20 mouse cellular contexts compared by ENCODE assay signal in the genomic region with DNA sequence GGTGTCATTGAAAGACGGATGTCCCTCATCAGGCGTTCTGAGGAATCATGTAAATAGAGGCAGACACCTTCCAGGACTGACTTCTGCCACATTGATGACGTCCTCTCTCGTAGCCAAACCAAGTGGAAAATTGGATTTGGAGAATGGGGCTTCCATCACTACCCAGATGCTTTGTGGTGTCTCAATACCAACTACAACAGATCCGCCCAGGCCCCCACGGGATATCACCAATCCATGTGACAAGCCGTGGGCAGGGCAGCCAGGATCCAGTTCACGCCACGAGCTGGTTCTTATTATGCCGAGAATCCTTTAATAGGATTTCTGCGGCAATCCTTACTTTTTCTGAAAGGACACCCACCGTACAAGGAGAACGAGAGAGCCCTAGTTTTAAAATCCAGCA. TPM values are rescaled to one million over a fixed set of nuclear protein-coding genes. Genes with fewer than 3 reads are reported as not detected.
A peak's percentile ranks its signal among the peaks of the same experiment; 100 is the strongest.
DNase-seq lines count a peak whose midpoint lies in the region; ATAC-seq lines count a peak whose summit lies in the region.
"Had no signal": no experiment of that assay in that cellular context is flagged by ENCODE, and none has a peak within 500 bp of the region (broad histone marks: within the 10 kb centered on the region; RNA-seq: fewer than 3 reads in every experiment).

No protein-coding gene starts in this region.

- no peak overlapping the region for H3K4me3 ChIP-seq in midbrain, embryonic 11.5 days (ENCODE audit: low read depth, low read length)
- H3K4me3 ChIP-seq in midbrain, embryonic 10.5 days = no peak overlapping the region
- H3K4me3 ChIP-seq in hindbrain, embryonic 13.5 days = no peak overlapping the region
- H3K4me3 ChIP-seq in midbrain, embryonic 14.5 days (replicated peaks; ENCODE audit: low read depth, low read length) = 0 out of 2 replicates have a peak overlapping the region, but pooled peaks have one; percentile 2
- H3K4me3 ChIP-seq: embryonic facial prominence, embryonic 13.5 days; gastrocnemius, adult 2 months had no signal

- no peak overlapping the region for H3K9ac ChIP-seq in midbrain, embryonic 11.5 days (ENCODE audit: low read length)
- H3K9ac ChIP-seq in hindbrain, embryonic 13.5 days = no peak overlapping the region
- H3K9ac ChIP-seq in midbrain, embryonic 14.5 days (replicated peaks; ENCODE audit: low read length) = 0 out of 2 replicates have a peak overlapping the region, but pooled peaks have one; percentile 23
- H3K9ac ChIP-seq: embryonic facial prominence, embryonic 13.5 days had no signal

- no peaks in the 10 kb centered on the region for H3K9me3 ChIP-seq in midbrain, embryonic 11.5 days (ENCODE audit: control insufficient read depth, low read length)
- H3K9me3 ChIP-seq in midbrain, embryonic 10.5 days (replicated peaks) = no peaks in the 10 kb centered on the region
- no peaks in the 10 kb centered on the region for H3K9me3 ChIP-seq in hindbrain, embryonic 13.5 days
- no peaks in the 10 kb centered on the region for H3K9me3 ChIP-seq in midbrain, embryonic 14.5 days (ENCODE audit: control insufficient read depth, low read length)
- H3K9me3 ChIP-seq: embryonic facial prominence, embryonic 13.5 days had no signal

- H3K4me2 ChIP-seq in midbrain, embryonic 11.5 days = 0 out of 2 replicates have a peak overlapping the region, but pooled peaks have one; percentile 6
- H3K4me2 ChIP-seq in hindbrain, embryonic 13.5 days = no peak overlapping the region
- H3K4me2 ChIP-seq in midbrain, embryonic 14.5 days (ENCODE audit: low read length) = peak overlapping the region; percentile 41
- H3K4me2 ChIP-seq: embryonic facial prominence, embryonic 13.5 days had no signal

- H3K4me1 ChIP-seq in midbrain, embryonic 11.5 days (ENCODE audit: control insufficient read depth, insufficient read depth, low read length) = peaks cover 10% of the 10 kb centered on the region; the same call in 1 of the 2 replicates
- peaks cover 19% of the 10 kb centered on the region for H3K4me1 ChIP-seq in midbrain, embryonic 10.5 days
- H3K4me1 ChIP-seq in hindbrain, embryonic 13.5 days (replicated peaks) = peaks cover 34% of the 10 kb centered on the region
- peaks cover 23% of the 10 kb centered on the region for H3K4me1 ChIP-seq in midbrain, embryonic 14.5 days (ENCODE audit: control insufficient read depth, insufficient read depth, low read length)

- H3K27ac ChIP-seq in midbrain, embryonic 11.5 days (ENCODE audit: low read depth, low read length) = no peak overlapping the region
- H3K27ac ChIP-seq in midbrain, embryonic 10.5 days (replicated peaks) = no peak overlapping the region
- peak overlapping the region; percentile 79 for H3K27ac ChIP-seq in hindbrain, embryonic 13.5 days
- 0 out of 2 replicates have a peak overlapping the region, but pooled peaks have one; percentile 37 for H3K27ac ChIP-seq in midbrain, embryonic 14.5 days (replicated peaks; ENCODE audit: low read depth, low read length)
- H3K27ac ChIP-seq: embryonic facial prominence, embryonic 13.5 days; gastrocnemius, adult 2 months had no signal

- no peaks in the 10 kb centered on the region for H3K36me3 ChIP-seq in midbrain, embryonic 11.5 days (ENCODE audit: control insufficient read depth, insufficient read depth, low read length)
- no peaks in the 10 kb centered on the region for H3K36me3 ChIP-seq in midbrain, embryonic 10.5 days
- H3K36me3 ChIP-seq in hindbrain, embryonic 13.5 days = no peaks in the 10 kb centered on the region
- H3K36me3 ChIP-seq in midbrain, embryonic 14.5 days (ENCODE audit: control insufficient read depth, insufficient read depth, low read length) = no peaks in the 10 kb centered on the region
- H3K36me3 ChIP-seq: embryonic facial prominence, embryonic 13.5 days had no signal

- no peaks in the 10 kb centered on the region for H3K27me3 ChIP-seq in midbrain, embryonic 11.5 days (ENCODE audit: control insufficient read depth, insufficient read depth, low read length)
- H3K27me3 ChIP-seq in midbrain, embryonic 10.5 days (ENCODE audit: low read depth, poor library complexity, severe bottlenecking) = peaks cover 27% of the 10 kb centered on the region
- no peaks in the 10 kb centered on the region for H3K27me3 ChIP-seq in hindbrain, embryonic 13.5 days
- H3K27me3 ChIP-seq in midbrain, embryonic 14.5 days (ENCODE audit: control insufficient read depth, insufficient read depth, low read length) = no peaks in the 10 kb centered on the region
- H3K27me3 ChIP-seq: embryonic facial prominence, embryonic 13.5 days had no signal

- WGBS in midbrain, embryonic 11.5 days = 29% methylated on average over 13 of the region's 13 CpGs
- WGBS in midbrain, embryonic 10.5 days = 48% methylated on average over 13 of the region's 13 CpGs
- WGBS in hindbrain, embryonic 13.5 days = 53% methylated on average over 13 of the region's 13 CpGs
- 17% methylated on average over 13 of the region's 13 CpGs for WGBS in midbrain, embryonic 14.5 days

- no peak for DNase-seq in midbrain, embryonic 11.5 days (ENCODE audit: low spot score, missing footprints)
- DNase-seq in midbrain, embryonic 10.5 days (ENCODE audit: low spot score) = no peak
- DNase-seq in midbrain, embryonic 14.5 days = peak; percentile 72
- peak; percentile 59 for DNase-seq in retina, postnatal 1 day
- no peak for DNase-seq in heart, adult 11 months
- DNase-seq in cerebellum, postnatal 4 days (ENCODE audit: low spot score in 2 of 2) = no peak
- no peak for DNase-seq in gastrocnemius, postnatal 25 days
- DNase-seq: cerebellum, adult 11 months; gastrocnemius, adult 2 months; kidney, adult 9 months; lung, adult 18-20 months had no signal

- 0 out of 2 replicates have a peak, but pooled peaks have one; percentile 49 for ATAC-seq in midbrain, embryonic 11.5 days (ENCODE audit: low FRiP score)
- 0 out of 2 replicates have a peak, but pooled peaks have one; percentile 33 for ATAC-seq in hindbrain, embryonic 13.5 days (ENCODE audit: low FRiP score)
- peak; percentile 24; the same call in 1 of the 2 replicates for ATAC-seq in midbrain, embryonic 14.5 days (ENCODE audit: low FRiP score, low TSS enrichment)

RNA-seq across cellular contexts. Expression of a gene that starts 30.9 kb away (rescaled TPM):
- 0.07 TPM in 1 of 2 replicates, not detected in the other for polyA plus RNA-seq in midbrain, embryonic 11.5 days (2014; fragmentation: Nextera tagmentation; extraction: Ambion mirVana)
- polyA plus RNA-seq in midbrain, embryonic 10.5 days (2016; fragmentation: Nextera tagmentation; extraction: Ambion mirVana) = not detected in 2 replicates
- polyA plus RNA-seq in hindbrain, embryonic 13.5 days (2015; fragmentation: Nextera tagmentation; extraction: Ambion mirVana) = 12.5 and 13.0 TPM in 2 replicates
- polyA plus RNA-seq in midbrain, embryonic 14.5 days (2014; fragmentation: Nextera tagmentation; extraction: Ambion mirVana) = 0.34 and 0.46 TPM in 2 replicates
- total RNA-seq in gastrocnemius, postnatal 25 days (2021) = not detected
- total RNA-seq: common myeloid progenitor, adult 5-6 weeks; gastrocnemius, adult 2 months; liver, adult 2 months; megakaryocyte-erythroid progenitor cell, adult 5-6 weeks had no signal
- polyA plus RNA-seq: heart, postnatal 0 days; intestine, embryonic 14.5 days; large intestine, adult 2 months; liver, adult 2 months; small intestine, adult 2 months had no signal

Comparison
In these comparisons a context has a peak if more than half of its experiments do, and no peak if none do; other contexts are left out.
1. DNase-seq: peak in midbrain, embryonic 14.5 days (single experiment) and retina, postnatal 1 day (single experiment); none in midbrain, embryonic 11.5 days (single experiment), midbrain, embryonic 10.5 days (single experiment), heart, adult 11 months (single experiment), cerebellum, postnatal 4 days (0 of 2) and gastrocnemius, postnatal 25 days (single experiment).
2. H3K27ac ChIP-seq: peak in hindbrain, embryonic 13.5 days (single experiment) and midbrain, embryonic 14.5 days (single experiment); none in midbrain, embryonic 11.5 days (single experiment) and midbrain, embryonic 10.5 days (single experiment).
3. Peak in every context shown above with its lines, with median percentiles within 50 percentile points of each other: ATAC-seq.